Mouse (Mus musculus) cerebellum, postnatal 4 days (tissue): ENCODE data around the gene Paqr5.

Source experiments
- DNase-seq, 2 experiments: peaks; one replicate each; pipeline ENCODE4 v3.0.0; 2022; ENCODE audit warnings: low spot score in 2 of 2, mixed read lengths in 1 of 2

The Paqr5 gene

DNA sequence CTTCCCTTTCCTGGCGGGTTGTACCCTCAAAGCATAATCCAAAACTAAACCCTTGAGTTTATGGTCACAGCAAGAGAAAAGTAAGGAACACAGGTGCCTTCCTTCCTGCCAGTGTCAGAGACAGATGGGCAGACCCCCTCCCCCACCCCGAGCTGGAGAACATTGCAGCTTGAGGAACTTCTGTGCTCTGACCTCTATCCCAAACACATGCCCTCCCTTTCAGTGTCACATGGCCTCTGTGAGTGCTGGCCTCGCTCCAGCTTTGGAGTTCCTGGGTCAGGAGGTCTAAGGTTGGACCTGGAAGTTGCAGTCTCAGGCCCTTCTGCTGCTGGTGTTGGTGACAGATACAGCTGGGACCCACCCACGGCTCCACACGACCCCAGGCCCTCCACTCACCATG, 65.9 kb downstream of the Paqr5 start:
- no peak for DNase-seq

DNA sequence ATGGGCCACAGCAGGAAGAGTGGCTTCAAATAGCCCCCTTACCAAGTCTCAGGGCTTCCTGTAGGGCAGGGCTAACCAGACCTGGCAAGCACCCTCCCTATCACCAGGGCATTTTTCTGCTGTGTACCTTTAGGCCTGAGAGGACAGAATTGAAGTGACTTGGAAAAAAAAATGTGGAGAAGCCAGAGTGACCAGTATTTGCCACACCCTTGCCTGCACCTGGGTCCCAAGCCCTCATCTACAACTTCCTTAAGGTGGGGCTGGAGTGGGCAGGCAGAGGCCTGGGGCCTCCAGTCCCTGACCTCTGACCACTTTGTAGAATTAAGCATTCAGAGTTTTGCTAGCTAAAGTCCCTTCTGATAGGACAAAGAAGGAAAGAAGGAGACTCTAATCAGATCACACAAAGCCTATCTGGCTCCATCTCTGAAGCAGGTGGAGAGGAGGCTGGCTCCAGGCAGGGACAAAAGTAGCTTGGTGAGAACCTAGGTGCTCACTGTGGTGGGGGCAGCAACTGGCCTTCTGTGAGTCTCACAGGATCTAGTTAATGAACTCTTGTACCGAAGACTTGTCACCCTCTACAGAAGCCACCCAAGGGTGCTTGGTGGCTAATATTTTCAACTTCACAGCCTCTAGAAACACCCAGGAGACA, 66.6 kb downstream of the Paqr5 start:
- no peak for DNase-seq

DNA sequence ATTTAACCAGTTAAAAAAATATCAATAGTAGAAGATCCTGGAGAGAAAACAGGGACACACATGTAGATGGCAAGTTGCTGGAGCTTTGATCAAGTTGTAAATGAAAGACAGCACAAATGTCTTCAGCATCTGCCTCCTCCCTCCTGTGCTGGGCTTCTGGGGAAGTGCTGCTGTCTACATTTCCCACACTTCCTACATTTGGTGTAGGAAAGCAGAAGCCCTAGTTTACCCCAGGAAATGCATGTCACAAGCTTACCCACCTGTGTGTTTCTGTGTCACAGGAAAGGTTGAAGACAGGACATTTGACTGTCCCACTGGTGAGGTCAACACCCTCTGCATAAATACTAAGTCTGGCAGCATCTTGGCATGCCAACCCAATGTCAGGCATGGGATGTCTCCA, 71.9 kb downstream of the Paqr5 start:
- no peak for DNase-seq

DNA sequence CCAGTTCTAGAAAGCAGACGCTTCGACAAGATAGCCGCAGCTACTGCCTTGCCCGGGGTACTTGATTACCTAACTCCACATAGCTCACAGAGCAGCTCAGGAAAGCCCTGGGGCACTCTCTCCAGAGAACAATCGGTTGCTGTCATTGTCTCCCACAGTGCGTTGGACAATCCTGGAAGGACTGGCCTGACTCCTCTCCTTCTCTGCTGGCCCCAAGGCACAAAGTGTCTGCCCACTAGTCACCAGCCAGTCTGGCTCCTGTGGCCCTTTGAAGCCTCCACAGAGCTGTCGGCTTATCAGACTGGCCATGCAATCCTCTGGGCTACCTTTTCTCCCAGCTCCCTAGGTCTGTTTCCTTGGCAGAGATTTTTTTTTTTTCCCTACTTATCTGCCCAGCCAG, 74.4 kb downstream of the Paqr5 start:
- DNase-seq: no peak

DNA sequence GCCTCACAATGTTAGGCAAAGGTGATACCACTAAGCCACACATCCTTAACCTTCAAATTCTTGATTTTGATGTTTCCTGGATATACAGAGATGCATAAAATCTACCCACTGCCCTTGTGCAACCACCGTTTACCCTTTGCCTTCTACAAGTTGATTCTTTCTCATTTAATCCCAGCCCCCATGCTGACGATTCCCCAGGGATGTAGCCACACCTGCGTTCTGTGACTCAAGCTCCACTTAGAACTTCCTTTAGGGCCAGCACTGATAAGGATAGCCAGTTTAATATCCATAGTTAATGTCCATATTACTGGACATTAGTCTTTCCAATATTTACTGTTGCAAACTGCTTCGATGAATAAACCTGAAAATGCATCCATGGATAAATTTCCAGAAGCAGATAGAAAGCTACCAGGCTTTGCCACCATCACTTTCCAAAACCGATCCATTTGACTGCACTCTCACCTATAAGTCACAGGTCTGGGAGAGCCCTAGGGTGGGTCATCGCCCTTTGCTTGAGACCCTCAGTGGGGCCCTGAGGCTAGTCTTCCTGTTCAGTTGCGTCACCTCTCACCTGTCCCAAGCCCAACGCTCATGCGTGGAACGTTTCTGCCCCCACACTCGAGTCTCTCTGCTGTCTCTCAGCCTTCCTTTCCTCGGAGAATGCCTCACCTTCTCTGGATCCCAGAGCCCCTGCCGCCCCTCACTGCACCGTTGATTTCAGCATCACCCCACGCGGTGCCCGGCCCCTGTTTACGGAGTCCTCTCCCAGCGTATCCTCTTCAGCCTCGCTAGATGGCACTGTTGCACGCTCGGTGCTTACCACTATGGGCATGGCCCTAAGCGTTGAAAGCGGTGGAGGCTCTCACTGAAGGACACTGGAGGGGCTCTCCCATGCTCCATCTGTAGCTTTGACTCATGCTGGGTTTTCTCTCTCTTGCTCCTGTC, 79.0 kb downstream of the Paqr5 start:
- DNase-seq: peak; percentile 52 to 81

DNA sequence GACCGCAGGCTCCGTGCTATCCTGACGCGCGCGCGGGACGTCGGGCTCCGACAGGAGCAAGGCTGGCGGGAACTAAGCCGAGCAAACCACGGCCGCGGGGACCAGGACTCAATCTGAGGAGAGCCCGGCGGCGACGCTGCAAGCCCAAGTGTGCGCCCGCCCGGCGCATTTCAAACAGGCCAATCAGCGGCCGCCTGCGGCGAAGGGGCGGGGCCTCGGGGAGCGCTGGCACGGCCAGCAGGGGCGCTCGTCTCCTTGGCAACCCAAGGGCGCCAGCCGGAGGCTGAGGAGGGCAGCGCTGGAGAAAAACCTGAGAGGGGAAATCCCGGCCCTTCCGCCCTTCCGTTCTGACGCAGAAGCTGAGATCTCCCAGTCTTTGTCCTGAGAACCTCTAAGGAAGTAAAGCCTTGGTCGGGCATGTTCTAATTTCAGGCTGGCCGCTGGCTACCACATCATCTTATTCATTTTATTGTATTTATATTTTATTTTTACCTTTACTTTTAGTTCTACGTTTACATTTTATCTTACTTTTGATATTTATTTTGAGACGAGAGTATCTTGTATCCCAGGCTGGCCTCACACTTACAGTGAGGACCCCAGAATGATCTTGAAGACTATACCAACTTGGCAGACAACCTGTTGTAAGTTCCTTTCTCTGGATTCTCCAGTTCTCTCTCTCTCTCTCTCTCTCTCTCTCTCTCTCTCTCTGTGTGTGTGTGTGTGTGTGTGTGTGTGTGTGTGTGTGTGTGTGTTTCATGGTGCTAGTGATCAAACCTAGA, 79.8 kb downstream of the Paqr5 start, which contains the start of gene Kif23:
Gene Kif23, minus strand, starts transcription at position 152 of the 779 bp plus-strand sequence.
- peak; percentile 98 to 100 for DNase-seq

DNA sequence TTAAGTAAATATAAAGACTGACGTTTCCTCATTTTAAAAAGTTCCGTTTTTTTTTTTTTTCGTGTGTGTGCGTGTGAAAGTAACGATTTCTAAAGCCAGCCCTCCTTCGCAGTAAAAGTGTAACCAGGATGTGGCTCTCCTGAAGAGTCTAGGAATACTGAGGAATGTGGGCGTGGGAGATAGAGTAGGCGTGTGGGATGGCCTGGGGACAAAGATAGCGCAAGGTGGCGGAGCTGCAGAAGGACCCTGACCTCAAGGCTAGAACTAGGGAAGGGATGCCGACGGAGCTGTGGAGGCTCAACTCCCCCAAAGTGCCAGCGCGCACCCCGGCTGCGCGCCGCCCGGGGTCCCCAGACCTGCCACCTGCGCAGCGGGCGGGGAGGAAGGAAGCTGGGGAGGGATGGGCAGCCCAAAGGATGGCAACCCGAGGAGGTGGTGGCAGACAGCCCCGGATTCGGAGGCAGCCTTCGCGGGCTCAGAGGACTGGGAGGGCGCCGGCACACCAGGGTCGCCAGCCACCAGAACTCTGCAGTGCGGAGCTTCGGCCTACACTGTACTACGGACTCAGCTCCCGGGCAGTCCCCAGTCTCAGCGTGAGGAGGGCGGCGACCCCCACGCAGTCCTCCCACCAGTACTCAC, 80.6 kb downstream of the Paqr5 start:
- no peak for DNase-seq

DNA sequence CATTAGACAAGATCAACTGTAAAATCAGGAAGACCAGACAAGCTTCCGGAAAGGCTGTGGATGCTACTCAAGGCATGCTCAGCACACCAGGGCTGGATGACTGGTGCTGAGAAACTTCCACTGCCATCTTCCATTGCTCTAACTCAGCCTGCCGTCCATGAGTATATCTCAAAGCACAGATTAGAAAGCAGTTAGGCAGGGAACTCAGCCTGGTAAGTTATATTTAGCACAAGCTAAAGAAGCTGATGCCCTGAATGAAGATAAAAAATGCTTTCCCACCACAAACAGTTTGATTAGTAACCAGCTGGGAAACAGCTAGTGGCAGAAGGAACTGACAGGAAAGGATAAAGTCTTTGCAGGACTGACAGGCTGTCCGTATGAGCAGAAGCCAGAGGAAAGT, 85.6 kb downstream of the Paqr5 start:
- DNase-seq: no peak

DNA sequence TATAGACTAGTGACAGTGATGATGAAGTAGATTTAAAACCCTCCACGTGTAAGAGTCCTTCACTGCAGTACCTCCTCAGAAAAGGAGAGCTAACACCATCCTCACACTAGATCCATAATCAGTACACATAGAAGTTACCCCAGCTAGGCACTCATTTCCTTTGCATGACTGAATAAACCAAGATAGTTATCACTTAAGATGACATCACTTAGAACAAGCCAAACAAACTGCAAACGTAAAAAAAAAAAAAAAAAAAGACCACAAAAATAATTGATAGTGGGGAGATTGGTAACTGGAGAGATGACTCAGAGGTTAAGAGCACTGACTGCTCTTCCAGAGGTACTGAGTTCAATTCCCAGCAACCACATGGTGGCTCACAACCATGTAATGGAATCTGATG, 93.3 kb downstream of the Paqr5 start:
- no peak for DNase-seq

DNA sequence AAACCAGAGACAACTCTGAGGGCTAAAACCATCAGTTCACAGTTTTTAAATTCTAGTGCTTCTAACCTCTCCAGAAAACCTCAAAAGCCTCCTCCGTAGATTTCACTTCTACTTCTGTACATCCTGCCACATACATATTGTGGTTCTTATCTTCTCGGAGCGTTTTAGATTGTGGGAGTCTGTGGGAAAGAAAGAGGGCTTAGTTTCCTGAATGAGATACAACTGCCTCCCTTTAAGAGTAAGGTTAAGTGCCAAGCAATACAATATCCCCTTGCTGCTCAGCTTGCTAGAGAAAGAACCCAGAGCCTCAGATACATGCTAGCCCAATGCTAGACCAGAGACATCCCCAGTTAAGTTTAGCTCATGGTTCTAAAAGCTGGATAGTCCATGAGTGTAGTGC, 94.6 kb downstream of the Paqr5 start:
- DNase-seq: no peak

DNA sequence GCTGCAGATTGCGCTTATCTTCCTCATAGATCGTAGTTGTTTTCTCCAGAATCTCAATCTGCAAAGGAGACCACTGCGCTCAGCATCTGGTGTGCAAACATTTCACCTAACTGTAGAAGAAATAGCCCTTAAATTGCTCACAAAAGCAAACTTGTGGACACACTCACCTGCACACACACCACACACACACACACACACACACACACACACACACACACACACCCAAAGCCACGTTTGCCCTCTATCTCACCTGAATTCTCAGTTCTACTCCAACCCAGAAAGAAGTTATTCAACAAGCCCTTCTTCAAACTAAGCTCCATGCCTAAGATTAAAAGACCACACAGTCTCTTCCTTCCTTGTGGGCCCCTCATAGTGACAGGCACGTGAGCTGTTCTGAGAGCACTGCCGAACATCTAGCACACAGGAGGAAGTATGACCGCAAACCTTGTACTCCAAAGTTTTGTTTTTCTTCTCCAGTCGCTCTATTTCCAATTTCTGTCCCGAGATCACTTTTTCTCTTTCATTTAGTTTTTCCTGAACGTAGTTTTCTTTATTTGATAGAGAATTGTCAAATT, 101.5 kb downstream of the Paqr5 start:
- no peak for DNase-seq

DNA sequence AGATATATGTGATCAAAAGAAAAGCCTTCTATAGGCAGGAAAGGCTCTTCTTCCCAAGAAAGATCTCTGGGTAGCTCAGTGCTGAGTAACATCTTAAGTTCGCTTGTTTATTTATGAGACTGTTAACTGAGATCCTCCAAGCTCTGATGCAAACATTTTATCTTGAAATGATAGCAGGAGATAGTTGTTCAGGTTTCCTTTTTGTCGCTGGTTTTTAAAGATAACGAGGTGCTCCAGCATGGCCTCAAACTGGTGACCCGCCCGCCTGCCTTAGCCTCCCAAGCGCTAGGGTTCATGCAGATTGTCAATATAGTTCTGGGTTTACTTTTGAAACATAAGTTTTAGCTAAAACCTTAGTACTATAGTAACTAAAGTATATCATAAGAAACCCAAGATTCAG, 106.3 kb downstream of the Paqr5 start:
- DNase-seq: no peak

DNA sequence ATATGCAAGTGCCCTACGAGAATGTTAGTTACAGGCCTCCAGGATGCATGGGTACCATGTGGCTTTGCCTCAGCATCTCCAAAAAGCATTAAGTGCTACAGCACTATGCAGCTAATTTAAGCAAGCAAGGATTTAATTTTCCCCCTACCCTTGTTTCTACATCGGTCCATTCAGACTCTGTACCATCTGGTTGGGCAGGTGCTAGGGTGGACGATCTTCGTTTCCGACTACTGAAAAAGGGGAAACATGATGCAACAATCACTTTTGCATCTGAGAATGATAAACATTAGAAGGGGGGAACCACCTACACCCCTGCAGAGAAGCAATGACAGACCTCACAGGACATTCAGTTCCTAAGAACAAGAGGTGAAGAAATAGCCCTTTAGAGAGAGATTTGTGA, 107.2 kb downstream of the Paqr5 start:
- DNase-seq: no peak

DNA sequence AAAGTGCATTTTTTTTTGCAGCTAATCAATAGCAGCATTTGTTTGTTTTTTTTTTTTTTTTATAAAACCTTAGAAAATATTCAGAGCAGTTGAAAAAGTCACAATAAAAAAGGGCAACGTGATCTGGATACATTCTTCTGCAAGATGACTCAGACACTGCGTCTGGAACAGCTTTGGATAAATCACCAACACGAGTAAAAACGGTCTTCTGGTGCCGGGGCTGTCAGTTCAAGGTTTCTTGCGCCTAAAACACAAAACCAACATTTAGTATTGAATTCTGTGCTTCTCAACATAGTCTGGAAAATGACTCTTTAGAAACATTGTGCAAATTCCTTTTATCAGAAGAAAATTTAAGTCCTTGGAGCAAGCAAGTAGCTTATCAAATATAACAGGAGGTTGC, 109.2 kb downstream of the Paqr5 start:
- DNase-seq: no peak

DNA sequence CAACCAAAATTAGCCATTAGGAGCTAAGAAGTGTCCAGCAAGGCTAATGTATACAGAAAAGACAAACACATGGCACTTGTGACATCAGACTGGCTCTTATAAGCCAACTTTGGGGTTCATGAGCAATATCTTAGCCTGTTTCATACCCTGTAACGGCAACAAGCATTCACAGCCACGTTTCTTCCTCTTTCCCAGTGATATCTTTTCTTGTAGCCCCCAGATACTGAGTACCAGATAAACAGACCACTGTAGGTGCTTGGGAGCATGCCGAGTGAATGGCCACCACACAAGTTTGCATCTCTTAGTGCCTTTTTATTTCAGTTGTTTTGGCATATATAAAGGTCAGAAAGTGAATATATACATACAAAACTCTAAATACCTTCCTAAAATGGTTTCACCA, 109.7 kb downstream of the Paqr5 start:
- no peak for DNase-seq

DNA sequence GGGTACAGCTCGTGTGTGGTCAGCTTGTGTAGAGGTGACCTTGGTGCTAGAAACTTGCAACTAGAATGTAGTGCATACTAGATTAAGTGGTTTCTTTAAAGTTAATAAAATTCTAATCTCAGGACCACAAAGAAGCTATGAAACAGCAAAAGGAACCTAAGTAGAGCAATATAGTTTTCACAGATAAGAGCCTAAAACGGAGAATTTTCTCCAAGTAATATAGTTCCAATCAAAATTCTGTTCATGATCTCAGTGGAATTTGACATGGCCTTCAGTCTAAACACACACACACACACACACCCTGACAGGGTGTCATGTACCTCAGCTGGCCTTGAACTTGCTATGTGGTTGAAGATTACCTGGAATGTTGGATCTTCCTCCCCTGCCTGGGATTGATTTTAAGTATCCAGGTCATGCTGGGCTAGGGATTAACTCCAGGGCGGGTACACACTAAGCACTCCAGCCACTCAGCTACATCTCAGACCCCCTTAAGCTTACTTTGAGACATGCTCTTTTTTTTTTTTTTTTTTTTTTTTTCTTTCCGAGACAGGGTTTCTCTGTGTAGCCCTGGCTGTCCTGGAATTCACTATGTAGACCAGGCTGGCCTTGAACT, 111.2 kb downstream of the Paqr5 start:
- no peak for DNase-seq

DNA sequence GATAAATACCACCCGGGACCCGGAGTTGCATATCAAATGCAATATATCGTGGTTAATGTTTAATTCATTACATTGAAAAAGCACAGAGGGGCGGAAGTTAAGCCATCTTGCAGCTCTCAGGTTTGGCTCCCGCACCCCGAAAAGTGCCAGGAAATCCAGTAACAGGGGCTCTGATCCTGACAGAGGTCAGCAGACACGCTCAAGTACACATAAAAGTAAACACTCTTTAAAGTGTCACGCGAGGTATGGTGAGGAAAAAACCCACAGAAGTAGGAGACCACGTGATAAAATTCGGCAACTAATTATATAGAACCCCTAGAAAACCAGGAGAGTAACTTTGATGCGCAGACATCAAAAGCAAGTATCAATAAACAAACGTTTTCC, 111.7 kb downstream of the Paqr5 start:
- DNase-seq: no peak

DNA sequence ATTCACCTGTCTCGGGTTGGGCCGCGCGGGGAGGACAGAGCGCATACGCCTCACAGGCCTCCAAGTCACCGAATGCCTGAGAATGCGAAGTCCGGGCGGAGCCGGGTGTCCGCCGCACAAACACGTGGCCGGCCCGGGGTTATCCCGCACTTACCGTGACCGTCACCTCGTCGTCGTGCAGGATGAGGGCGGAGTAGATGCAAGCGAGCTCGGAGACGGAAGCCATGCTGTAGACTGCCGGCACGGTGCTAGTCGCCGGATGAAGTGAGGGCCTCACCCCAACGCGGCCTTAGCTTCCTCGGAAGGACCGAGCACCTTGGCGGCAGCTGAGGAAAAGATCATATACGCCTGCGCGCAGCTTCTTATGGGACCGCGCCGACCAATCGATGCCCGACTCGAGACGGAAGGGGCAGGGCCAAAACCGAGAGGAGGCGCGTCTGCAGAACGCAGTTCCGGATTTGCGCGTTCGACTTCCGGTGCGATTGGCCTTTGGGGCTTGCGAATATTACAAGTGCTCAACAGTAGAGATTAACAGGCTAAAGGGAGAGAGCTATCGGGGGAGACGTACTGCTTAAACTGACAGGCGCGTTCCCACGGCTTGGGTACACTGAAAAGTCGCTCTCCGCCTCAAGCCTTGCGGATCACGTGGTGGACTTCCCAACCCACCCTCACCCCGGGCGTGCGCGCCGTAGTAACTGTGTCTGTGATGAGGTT, 112.3 kb downstream of the Paqr5 start, which contains the start of gene Rplp1:
Gene Rplp1, minus strand, starts transcription at position 340 of the 714 bp plus-strand sequence.
- peak; percentile 79 to 93 for DNase-seq

DNA sequence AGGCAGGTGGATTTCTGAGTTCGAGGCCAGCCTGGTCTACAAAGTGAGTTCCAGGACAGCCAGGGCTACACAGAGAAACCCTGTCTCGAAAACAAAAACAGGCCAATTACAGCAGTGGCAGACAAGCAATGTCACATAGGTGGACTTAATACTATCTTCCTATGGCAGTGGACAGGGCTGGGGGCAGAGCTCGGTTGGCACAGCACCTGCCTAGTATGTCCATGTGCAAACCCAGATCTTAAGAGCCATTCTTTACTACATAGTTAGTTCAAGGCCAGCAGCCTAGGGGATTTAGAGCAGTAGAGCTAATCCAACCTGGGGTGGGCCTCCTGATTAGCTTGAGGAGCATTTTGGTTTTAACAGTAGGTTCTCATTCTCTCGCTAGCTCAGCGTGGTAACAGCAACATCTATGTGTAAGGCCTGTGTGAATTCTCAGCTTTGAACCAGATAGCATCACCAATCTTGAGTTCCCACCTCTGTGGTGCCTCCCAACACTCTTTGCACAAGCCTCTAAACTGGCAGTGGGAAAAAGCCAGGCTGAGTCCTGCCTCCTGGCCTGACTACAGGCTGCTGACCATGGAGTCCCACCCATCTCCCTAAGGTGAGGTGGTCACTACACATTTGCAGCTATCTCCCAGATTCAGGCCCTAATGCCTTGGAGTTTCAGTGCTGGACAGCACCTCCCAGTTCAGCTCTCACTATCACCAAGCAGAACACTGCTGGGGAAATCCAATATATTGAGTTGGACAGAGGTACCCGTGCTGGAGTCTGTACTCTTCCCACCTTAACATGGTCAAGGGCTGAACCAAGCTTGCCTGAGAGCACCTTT, 115.1 kb downstream of the Paqr5 start:
- DNase-seq: no peak
